Mouse (Mus musculus): Measurements from ENCODE around the gene Naa80. TPM values are rescaled to one million over a fixed set of nuclear protein-coding genes. Genes with fewer than 3 reads are reported as not detected.
"Not testable (repeated sequence)": the region's sequence is repeated elsewhere in the genome, so short reads cannot be mapped to it uniquely, and the experiment has no call there.

Naa80 gene
- total RNA-seq, 2 experiments from 2014 or later: 12.1 to 15.7 TPM

DNA sequence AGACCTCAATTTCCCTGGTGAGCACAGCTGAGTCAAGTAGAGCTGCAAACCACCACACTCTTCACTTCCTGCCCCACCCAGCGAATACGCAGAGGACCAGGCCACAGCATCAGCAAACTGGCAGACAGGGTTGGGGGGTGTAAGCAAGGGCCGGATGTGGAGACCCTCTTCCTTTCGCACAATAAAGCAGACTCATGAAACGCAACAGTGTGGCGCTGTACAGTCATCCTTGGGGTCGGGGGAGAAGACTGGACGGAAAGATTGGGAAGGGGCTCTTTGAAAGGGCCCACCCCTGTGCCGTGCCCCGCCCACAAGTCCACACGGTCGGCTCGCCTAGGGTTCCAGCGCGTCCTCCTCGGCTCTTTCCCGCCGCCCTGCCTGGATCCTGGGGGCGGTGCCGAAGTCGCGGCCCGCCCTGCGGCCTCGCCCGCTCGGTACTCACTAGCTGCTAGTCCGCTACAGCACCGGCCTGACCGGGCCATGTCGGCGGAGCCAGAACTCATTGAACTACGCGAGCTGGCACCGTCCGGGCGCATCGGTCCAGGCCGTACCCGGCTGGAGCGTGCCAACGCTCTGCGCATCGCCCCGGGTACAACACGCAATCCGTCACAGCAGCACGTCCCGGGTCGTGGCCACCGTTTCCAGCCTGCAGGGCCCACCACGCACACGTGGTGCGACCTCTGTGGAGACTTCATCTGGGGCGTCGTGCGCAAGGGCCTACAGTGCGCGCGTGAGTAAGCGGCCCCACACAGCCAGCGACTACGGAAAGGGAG is 27.4 kb upstream of the Naa80 start, which contains the start of gene Rassf1:
Gene Rassf1, plus strand, starts transcription at position 439 of the 773 bp plus-strand sequence.
- DNase-seq: peak; percentile 69

DNA sequence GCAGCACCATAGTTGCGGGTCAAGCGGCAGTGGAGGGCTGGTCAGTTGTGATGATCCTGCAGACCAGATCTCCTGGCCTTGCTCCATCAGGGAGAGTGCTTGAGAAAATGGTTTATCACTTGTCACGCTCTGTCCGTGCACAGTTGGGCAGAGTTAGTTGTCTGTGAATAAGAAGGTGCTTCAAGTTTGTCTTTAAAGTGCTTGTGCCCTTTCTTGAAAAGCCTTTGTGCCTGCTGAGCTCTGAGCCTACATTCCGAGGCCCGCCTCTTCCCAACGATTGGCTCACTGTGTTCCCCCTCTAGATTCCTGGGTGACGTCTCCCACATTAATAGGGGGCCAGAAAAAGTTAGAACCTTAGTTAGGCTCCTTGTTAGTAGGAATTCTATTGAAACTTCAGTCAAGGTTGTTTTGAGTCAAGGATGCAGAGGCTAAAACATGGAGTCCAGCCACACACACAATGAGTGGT is 26.8 kb upstream of the Naa80 start:
- no peak for DNase-seq

DNA sequence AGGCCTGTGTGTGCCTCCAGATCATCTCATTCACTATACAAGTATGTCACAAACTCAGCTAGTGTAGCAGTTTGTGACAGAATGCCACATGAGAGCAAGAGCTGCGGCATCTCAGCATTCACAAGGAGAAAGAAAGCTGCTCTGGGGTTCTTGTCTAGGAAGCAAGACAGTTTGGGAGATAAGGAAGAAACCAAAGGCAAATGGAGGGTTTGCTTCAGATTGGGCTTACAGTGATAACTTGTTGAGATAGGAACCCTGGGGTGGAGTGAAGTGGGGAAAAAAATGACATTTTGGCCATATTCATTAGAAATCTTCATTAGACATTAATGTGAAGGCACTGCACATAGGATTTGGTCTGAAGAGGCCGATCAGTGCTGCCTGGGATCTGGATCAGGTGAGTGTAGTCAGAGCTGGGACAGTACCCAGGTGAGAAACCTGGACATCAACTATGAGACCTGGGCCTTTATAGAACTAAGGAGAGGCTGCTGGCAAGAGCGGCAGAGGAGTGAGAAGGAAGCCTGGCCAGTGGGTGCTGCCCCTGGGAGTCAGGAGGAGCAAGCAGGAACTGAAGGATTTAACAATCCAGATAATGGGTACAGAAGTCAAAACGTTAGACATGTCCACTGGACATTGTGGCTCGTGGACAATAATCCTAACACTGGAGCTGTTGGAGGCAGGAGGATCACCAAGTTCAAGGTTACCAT is 25.8 kb upstream of the Naa80 start:
- no peak for DNase-seq

DNA sequence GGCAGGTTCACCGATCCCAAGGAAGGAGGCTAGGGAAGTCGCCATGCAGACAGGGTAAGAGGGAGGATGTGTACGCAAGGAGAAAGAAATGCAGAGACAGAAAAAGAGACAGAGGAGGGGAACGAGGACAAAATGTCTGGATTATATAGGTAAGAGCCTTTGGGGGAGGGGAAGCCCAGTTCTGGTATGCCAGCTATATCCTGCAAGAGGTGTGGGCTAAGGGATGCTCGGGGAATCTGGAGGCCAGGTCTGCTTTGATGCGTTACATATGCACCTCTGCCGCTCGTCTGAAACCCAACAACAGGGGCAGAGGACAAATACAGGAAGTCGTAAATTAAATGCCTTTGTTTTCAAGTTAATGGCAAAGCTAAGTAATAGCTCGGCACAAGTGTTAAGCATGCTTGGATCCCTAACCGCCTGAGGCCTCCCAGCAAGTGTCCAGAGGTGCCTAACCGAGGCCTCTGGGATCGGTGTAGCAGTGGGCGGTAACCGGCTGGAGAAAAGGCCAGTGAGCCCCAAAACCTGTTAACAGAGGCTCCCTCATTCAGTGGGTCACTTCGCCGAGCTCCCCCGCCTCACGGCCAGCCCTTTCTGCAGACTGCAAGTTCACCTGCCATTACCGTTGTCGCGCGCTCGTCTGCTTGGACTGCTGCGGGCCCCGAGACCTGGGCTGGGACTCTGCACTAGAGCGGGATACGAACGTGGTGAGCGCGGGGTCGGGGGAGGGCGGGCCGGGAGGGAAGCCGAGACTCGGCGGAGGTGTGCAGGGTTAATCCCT is 25.0 kb upstream of the Naa80 start:
- peak; percentile 38 for DNase-seq

DNA sequence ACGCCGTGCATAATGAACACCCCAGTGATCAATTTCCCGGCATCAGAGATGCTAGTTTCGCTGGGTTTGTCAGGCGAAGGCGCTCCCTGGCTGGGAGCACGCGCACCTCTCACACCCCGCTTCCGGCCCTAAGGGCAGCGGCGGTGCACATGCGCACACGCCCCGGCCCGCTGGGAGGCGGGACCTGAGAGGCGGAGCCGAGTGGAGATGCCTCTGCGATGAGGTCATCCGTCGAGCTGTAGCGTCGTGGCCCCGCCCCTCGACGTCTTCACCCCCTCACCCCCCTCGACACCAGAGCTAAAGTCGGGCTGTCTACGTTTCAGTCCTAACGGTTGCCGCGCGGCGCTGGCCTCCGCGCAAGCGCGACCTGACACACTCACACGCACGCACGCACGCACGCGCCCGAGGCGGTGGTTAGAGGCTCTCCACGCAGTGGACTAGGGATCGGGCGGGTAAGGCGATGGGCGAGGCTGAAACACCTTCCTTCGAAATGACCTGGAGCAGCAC is 24.3 kb upstream of the Naa80 start:
- DNase-seq: peak; percentile 93

DNA sequence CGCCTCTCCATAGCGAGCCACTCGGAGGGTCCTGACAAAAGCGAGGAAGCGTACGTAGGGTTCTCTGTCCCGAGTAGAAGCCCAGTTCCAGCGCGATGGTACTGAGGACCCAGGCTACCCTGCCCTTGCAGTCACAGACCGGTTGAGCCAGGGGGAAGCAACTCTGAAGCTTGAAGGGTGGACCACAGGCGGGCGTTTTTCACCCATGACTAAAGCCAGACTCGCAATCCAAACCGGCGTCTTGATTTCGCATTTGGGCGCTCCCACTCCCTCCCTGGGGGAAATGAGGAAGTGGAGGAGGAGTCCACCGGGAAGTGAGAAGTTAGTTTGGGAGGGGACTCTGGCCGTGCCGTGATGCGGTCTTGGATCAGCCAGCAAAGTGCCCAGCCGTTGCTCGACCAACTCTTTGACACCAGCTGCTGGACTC is 23.6 kb upstream of the Naa80 start:
- DNase-seq: peak; percentile 48

DNA sequence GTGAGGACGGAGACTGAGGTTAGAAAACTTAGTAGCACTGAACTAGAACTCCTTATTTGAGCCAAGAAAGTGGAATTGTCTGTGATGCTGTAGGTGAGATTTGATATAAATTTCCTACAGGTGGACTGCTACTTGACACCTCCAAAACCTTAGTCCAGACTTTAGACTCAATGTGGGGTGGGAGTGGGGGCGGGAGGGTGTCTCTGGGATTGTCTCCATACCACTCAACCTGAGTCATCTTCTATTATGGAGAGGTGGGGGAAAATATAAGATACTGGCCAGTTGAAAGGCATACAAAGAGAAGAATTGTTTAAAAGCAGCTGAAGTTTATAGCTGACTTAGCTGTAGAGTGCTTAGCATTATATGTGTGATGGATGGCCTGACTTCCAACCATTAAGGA is 23.0 kb upstream of the Naa80 start:
- no peak for DNase-seq

DNA sequence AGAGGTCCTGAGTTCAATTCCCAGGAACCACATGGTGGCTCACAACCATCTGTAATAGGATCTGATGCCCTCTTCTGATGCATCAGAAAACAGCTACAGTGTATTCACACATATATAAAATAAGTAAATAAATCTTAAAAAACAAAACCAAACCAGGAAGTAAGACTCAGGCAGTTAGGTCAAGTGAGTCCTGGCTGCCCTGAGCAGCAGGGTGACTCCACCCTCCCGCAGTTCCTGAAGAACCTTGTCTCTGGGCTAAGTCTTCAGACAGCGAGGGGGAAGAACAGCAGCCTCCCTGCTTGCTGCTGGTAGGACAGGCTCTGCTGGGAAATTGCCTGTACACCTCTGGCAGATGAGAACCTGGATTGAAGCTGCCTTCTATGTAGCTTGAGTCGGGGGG is 22.3 kb upstream of the Naa80 start:
- no peak for DNase-seq

DNA sequence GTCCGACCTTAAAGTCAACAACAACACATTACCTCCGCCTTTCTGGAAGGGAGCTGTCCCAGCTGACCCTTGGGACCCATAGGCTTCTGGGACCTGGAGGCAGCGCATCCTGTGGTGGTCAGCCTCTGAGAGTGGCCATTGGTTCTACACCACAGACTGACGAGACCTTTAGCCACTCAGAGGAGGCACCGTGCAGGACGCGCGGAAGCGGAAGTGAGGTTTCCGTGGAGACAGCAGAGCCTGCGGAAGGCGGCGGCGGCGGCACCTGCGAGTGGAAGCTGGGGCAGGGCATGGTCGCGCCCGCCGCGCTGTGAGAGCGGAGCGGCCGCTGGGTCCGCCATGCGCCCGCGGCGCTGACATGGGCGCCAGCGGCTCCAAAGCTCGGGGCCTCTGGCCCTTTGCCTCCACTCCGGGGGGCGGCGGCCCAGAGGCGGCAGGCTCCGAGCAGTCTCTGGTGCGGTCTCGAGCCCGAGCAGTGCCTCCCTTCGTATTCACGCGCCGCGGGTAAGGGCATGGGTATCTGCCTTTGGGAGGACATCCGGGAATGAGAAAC is 15.6 kb upstream of the Naa80 start, which contains the start of gene Tusc2:
Gene Tusc2, plus strand, starts transcription at position 227 of the 553 bp plus-strand sequence.
- peak; percentile 87 for DNase-seq

DNA sequence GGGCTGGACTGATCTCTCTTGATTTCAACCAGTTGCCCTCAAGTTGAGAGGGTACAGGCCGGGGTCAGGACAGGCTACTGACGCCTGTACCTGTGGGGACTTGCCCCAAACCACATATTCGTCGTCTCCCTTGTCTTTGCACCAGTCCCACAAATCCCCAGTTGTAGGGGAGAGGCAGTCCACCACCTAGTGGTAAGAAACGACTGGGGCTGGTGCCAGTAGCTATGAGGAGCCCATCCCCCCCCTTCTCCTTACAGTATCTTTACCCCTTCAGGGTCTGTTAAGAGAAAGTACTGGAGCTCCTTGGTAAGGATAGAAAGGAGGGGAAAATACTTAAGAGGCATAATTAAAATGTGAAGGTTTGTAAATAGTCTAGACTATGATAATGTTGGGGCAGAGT is 13.1 kb upstream of the Naa80 start:
- not testable (repeated sequence) for DNase-seq

DNA sequence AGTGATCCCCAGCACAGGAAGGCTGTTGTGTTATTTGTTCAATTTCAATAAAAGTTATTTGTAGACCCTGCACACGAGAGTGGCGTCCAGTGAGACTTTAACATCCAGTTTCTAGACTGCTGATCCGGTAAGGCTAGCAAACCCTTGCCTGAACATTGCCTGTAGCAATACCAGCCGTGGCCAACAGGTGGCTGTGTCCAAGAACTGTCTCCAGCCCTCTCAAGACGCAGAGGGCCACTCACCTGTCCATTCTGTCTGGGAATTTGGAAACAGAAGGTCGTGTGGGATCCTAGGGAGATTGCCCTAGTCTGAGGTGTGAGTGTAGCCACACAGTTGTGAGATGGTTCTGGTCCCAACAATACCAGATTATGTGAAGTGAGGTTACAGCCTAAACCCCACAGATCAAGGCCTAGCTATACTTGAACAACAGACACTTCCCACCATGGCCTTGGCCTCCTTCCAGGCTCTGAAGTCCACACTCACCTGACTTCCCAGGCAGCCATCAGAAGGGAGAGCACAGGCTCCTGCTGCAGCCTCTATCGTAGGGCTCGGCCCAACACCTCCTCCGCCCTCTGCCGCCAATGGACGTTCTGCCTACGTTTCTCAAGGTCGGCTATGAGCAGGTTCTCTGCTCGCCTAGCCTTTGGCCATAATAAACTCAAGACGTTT is 12.5 kb upstream of the Naa80 start:
- DNase-seq: peak; percentile 86

DNA sequence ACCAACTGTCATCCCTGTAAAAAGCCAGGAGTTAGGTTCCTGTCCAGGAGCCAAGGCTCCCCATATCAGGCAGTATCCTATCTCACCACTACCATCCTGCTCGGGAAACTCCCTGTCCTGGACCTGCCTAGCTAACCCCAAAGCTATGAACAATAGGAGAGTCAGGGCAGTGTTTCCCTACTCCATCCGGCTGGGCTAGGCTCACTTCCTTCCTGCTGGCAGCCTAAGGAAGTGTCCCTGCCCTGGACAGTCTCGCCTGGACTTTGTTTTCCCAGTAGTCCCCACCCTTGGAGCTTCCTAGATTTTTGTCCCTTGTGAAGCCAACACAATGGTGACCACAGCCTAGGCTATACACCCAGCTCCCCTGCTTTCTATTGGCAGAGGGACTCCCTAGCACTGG is 11.8 kb upstream of the Naa80 start:
- no peak for DNase-seq

DNA sequence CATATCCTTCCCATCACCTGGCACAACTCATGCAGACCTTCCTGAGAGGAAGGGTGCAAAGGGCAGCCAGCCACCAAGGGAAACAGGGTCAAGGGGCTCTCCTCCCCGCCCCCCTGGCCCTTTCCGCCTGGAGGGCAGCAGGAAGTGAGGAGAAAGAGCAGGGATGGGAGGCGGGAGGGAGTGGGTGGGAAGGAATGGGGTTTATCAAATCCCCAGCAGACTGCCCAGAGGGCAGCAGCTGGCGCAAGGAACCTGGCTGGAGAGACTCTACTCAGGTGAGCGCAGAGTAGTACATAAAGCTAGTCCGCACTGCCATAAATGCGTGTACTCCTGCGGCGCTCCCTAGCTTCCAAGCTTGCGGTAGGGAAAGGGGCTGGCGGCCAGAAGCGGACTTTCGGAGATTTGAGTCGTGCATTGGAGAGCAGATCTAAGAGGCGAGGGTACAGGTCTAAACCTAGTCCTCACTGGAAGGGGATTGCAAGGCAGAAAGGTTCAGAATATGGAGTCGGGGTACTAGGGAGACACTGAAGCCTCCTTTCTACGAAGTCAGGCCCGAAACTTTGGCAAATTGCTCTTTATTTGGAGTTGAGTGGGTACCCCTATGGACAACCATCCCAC is 10.9 kb upstream of the Naa80 start, which contains the start of gene Hyal2:
Gene Hyal2, plus strand, starts transcription at position 244 of the 618 bp plus-strand sequence.
- DNase-seq: no peak

DNA sequence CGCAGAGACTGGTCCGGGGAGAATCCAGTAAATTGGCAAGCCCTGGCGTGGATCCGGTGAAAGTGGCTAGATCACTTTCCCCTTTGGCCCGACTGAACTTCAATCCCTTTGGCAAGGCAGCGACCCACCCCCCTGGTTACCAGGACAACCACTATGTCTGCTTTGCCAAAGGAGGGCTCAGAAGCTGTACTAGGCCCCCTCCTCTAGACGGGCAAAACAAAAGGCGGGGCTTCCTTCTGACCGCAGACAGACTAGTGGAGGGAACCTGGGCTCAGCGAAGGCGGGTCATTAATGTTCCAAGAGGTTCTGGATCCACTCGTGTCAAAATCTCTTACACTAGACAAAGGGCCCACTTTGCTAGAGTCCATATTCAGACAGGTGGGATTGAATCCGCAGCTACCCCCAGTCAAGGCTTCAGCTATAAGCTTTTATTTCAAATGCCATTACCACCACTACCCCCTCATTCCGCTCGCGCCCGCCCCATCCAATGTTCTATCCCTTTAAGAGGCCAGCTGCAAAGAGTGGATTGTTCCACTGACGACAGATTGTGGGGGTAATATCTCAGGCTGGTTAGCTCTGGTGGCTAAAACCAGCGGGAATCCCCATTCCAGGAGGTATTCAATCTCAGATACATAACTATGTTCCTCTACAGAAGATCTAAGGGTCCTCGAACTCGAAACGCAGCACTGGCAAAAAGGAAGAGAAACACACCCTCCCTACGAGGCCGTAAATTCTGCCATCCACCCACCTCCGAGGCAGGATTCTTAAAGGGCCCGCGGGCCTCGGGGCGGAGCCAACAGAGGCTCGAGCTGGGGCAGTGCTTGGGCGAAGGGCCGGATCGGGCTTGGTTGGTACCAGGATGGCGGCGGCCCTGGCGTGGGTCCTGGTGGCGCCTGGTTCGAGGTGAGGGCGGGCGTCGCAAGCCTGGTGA is 10.1 kb upstream of the Naa80 start:
- DNase-seq: peak; percentile 80

DNA sequence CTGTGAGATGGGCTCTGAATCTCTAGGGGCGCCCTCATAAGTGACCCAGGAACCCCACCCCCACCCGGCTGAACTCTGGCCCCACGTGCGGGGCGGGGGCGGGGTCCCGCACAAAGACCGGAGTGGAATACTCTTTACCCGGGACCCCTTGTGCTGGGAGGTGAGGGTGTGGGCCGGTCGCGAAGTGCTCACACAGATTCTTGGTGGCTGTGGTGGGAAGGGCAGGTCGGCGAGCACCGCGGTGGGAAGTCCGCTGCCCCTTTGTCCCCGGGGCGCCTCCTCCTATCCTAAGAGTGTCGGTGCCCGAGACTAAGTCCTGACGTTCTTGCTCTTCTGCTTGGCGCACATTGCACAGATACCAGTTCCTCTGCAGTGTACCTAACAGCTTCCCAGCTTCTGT is 9.4 kb upstream of the Naa80 start:
- peak; percentile 37 for DNase-seq

DNA sequence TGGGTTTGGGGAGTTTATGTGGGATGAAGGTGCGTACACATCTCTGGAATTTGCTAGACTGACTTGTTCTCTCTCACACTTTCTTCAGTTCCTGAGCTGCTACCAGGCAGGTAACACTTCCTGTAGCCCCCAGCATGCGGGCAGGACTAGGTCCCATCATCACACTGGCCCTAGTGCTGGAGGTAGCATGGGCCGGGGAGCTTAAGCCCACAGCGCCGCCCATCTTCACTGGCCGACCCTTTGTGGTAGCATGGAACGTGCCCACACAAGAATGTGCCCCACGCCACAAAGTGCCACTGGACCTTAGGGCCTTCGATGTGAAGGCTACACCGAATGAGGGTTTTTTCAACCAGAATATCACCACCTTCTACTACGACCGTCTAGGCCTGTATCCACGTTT is 8.7 kb upstream of the Naa80 start:
- no peak for DNase-seq

DNA sequence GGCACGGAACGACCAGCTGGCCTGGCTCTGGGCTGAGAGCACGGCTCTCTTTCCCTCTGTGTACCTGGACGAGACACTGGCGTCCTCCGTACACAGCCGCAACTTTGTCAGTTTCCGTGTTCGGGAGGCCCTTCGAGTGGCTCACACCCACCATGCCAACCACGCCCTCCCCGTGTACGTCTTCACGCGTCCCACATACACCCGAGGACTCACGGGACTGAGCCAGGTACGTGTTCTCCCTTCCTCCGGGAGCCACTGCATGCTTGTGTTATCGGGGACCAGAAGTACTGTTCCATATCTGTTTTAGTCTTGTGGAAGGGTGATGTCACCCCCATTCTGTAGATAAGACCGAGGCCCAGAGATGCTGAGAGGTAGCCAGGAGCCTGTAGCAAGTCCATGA is 7.8 kb upstream of the Naa80 start:
- DNase-seq: no peak

DNA sequence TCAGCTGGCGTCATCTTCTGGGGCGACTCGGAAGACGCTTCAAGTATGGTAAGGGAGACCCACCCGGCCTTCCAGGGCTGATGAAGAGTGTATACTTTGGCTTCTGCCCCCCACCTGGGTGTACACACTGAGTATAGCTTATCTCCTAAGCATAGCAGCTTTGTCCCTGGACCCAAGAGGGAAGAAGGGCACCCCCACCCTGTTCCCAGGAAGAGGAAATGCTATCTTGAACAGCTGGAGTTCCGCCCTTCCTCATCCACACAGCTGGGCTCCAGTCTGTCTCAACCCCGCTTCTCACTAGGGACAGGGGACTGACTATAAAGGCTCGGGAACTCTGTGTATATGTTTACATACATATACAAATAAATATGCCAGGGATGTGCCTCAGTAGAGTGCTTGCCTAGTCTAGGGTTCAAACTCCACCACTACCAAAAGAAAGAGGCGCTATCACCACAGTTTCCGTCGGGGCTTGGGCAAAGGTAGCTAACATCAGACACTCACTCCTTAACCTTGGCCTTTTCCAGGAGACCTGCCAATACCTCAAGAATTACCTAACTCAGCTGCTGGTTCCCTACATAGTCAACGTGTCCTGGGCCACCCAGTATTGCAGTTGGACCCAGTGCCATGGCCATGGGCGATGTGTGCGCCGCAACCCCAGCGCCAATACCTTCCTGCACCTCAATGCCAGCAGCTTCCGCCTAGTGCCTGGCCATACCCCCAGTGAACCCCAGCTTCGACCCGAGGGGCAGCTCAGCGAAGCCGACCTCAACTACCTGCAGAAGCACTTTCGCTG is 7.0 kb upstream of the Naa80 start:
- no peak for DNase-seq

DNA sequence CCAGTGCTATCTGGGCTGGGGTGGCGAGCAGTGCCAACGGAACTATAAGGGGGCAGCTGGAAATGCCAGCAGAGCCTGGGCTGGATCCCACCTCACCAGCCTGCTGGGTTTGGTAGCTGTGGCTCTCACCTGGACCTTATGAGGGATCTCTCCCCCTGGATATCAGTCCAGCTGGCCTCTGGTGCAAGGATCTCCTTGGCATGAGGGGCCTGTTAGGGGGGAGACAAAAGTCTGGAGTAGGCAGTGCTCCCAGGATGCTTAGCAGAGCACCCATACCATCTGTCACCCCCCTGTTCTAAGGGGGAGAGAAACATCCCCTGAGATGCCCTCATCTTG is 6.4 kb upstream of the Naa80 start:
- DNase-seq: no peak
